Mouse (Mus musculus): ENCODE data around the gene Pum2.

GRCm38 (mm10) chr12:8631691-8632090 is 42.2 kb upstream of the Pum2 start:
- TF ChIP-seq POLR2A (IDR thresholded peaks at IDR 0.05; ENCODE audit: borderline replicate concordance, extremely low read depth, insufficient read depth, insufficient read length, poor library complexity, severe bottlenecking) (no peak), CTCF (IDR thresholded peaks at IDR 0.05; ENCODE audit: borderline replicate concordance, extremely low read depth, insufficient read depth, insufficient read length) (no peak)

Data from brain, embryonic 14.5 days (tissue).